Mouse (Mus musculus): ENCODE data around the gene Exoc6.
"Not testable (repeated sequence)": the region's sequence is repeated elsewhere in the genome, so short reads cannot be mapped to it uniquely, and the experiment has no call there.

Exoc6 gene

DNA sequence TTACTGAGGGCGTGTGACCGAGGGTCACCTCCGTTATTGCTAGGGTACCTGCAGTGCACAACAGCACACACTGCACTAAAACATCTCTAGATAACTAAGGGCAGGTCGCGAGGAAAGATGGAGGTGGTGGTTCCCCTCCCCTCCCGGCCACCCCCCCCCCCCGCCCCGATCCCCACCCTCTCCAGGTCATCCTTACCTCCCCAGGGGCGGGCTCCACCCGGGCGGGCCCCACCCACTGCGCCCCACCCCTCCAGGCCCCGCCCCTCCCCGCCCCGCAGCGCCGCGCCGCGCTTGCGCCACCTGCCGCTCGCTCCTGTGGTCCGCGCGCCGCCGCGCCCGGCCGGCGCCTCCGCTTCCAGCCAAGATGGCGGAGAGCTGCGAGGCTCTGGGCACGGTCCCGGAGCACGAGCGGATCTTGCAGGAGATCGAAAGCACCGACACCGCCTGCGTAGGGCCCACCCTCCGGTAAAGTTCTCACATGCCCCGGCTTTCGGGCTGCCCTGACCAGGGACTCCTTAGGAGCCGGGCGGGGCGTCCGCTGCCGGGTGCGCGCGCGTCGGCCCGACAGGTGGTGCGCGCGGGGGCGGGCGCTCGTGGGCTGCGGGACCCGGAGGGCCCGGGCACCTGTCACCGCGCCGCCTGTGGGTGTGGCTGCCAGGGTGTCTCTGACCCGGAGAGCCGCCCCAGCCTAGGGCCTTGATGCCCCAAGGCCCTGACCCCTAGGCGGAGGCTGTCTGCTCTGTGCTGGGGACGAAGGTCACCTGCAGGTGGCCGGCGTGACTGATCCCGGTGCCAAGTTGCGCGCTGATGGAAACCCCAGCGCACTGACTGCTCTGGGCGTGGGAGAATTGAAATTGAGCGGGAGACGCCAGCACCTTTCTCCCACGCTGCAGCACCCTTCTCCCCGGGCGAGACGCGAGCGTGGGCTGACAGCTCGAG, at the start of gene Exoc6:
Exoc6 (plus strand) TSS at position 318 of the 939 bp plus-strand sequence.
- DNase-seq (ENCODE audit: low spot score) = peak; percentile 86

DNA sequence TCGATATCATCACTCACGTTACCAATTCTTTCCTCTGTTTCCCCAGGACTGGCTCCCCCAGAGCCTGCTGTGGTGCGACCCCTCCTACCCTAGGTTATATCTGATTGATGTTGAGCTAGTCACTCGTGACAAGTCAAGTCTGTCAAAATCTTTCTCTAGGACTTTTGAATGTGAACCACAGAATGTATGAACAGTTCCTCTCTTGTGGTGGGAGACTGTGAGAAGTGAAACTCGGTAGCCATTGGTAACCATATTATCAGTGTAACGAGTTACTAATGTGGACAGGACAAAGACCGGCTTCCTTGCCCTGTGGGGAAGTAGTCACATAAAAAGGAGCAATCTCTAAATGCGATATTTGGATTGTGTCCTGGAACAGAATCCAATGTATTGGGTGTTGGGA, 47.2 kb upstream of the Exoc6 start:
- no peak for DNase-seq (ENCODE audit: low spot score)

DNA sequence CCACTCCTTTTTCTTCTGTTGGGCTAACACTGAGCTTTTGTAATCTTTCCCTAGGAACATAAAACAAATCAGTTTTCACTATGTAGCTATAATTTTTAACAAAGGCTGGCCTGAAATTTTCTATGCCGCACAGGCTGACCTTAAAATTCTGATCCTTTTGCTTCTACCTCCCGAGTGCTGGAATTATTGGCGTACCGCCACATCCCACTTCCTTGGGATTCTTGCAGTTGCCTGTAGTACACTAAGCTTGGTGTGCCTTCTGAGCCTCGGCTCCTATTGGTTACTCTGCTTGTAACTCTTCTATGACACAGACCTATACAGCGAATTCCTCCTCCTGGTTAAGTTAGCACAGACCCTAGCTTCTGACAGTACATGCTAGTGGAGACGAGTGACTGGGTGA, 44.2 kb upstream of the Exoc6 start:
- DNase-seq (ENCODE audit: low spot score) = no peak

DNA sequence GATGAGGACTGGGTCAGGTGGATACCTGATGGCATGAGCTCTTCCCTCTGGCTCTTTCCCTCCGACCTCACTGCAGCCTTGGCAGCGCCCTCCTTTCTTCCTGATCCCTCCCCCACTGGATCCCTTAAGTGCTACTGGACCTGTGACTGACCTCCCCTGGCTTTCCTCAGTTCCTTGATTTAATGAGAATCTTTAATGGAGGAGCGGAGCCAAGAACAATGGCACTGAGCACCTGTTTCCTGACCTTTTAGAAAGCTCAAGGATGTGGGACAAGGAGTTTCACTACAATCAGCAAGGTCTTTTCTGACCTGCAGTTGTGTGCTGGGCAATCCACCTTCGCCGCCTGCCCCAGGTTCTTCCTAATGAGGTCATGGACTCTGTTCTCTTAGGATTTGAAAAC, 43.6 kb upstream of the Exoc6 start:
- DNase-seq (ENCODE audit: low spot score) = no peak

DNA sequence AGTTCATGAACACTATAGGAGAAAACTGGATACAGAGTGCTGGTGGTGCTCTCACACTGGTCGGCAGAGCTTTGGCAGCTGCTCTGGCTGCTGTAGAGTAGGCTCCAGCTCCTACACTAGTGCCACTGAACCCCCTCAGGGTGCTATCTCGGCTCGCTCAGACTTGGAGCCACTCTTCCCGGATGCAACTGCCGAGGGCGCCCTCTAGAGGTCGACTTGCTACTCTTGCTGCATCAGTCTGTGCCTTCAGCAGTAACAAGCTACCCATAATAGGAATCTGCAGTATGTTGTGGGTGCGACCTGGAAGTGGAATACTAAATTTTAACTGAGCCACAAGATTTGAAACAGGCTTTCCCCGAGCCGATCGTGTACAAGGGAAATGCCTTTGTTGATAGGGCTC, 40.5 kb upstream of the Exoc6 start:
- peak; percentile 73 for DNase-seq (ENCODE audit: low spot score)

DNA sequence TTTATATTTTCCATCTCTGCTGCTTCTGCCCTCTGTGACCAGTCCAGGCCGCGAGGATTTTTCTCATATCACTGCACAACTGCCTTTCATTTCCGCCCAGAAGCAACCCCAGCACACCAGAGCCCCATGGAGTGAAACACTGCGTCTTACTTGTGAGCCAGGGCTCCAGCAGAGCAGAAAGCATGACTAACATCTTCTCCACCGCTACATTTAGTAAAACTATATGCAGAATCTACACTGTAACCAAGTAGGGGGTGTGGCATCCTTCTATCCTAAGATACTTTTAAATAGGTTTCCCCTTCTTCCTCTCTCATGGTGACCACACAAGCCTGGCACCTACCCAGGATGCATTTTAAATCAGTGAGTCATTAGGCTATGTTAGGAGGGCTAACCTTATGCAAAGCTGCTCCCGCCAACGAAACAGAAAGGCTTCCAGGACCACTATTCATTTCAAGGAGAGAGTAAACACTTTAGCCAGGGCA, 35.4 kb upstream of the Exoc6 start:
- no peak for DNase-seq (ENCODE audit: low spot score)

DNA sequence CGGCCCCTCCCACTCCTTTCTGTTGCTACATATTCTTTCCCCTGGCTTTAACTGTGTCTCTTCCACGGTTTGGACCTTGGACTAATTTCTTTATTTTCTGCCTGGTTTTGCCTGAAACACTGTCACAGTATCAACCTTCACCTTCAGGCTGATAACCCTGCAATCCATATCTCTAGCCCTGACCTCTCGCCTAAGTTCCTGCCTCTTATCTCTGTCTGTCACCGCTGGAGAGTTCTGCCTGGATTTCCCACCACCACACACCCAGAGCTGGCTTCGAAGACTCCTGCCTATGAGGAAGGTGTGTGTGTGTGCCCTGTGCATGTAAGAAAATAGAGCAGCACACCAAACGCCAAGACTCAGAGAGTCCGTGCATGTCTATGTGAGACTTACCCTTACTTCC, 32.8 kb upstream of the Exoc6 start:
- no peak for DNase-seq (ENCODE audit: low spot score)

DNA sequence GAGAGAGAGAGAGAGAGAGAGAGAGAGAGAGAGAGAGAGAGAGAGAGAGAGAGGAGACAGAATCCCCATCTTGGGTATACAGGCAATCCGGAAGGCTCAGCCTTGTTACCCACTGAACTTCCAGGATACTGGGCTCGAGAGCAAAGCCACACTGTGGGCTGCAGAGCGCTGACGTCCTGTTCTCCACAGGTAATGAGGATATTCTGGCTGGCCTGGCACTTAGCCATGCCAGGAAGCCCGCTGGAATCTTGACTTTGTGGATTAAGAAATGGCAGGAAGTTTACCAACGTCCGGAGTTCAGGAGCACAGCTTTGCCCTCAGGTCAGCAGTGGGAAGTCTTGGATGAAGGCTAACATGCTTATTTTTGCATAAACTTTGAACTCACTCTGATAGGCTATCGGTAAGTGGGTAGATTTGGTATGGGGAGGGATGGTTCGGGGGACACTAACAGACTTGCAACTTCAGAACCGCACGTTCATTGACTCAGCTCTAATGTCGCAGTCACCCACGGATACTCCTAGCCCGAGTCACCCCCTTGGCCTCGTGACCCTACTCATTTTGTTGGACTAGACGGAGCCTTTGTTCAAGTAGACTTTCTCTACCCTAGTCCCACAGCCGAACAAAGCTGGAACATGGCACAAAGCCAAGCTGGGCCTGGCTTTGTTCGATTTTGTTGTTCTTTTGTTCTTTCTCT, 29.3 kb upstream of the Exoc6 start:
- DNase-seq (ENCODE audit: low spot score) = peak; percentile 11

DNA sequence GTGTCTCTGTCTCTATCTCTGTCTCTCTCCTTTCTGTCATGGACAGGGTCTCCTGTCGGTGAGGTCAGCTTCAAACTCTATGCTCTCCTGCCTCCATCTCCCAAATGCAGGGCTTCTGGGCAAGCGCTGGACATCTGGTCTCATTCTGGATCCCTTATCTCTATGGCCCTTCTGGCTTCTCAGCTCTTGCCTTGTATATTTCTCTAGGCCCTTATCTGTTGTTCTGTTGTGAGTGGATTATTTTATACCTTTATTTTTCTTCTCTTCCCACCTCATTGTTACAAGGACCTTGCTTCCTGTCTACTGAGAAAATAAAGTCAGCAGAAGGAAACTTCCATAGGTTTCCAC, 28.8 kb upstream of the Exoc6 start:
- no peak for DNase-seq (ENCODE audit: low spot score)

DNA sequence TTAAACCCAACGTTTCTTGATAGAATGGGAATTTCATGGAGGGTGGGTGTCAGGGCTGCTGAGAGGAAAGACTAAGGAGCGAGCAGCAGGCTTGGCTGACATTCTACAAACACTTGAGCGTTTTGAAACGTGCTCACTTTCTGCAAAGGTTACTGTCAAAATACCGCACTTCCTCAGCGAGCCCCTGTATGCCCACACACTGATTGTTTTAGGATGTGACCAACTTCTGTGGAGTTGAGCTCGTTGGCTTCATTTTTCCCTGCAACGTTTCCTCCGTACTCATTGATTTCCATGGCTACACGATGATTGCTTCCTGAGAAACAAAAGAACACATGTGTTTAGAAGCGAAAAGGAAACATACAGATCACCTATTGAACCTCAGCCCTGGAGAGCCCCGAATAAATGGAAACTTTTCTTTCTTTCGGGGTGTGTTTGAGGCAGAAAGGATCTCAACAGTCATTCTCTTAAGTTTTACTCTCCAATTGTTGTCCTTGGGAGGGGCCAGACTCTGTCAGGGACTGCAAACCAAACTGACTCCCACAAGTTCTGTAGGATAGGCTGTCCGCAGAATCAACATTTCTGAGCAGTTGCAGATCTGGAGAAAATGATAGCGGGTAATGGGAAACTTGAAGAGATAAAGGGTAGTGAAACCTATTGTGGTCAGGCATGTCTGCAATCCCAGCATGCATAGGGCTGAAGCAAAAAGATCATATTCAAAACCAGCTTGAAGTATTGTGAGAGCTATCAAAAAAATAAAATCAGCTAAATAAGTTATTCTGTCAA, 26.7 kb upstream of the Exoc6 start:
- no peak for DNase-seq (ENCODE audit: low spot score)

DNA sequence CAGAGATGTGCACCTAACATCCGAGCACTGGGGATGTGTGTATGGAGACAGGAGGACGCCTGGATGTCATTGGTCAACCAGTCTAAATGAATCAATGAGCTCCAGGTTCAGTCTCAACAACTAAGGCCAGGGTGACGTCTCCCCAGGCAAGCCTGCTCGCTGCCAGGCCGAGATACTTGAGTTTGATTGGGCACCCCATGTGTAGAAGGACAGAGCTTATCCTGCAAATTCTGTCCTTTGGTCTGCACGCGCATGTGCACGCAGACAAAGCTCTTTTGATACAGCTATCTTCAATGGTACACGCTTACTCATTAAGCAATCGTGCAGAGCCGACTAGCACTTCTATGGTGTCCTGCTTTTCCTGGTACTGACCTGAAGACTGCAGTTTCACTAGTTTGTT, 24.3 kb upstream of the Exoc6 start:
- DNase-seq (ENCODE audit: low spot score) = no peak

DNA sequence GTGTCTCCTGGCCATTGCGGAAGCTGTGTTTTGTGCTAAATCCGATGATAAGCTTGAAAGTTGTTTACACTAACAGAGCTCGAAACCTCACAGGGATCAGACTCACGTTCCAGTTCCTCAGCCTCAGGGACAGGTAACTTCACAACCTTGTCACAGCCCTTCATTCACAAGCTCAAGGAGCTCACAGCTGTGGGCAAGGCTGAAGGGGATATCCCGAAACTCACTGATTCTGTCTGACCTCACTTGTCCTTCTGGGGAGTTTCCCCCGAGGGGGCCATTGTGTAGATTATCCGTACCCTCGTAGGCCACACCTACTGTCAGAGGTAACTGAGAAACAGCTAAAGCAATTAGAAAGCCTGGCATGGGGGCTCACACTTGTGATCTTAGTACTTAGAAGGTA, 23.4 kb upstream of the Exoc6 start:
- DNase-seq (ENCODE audit: low spot score) = no peak

DNA sequence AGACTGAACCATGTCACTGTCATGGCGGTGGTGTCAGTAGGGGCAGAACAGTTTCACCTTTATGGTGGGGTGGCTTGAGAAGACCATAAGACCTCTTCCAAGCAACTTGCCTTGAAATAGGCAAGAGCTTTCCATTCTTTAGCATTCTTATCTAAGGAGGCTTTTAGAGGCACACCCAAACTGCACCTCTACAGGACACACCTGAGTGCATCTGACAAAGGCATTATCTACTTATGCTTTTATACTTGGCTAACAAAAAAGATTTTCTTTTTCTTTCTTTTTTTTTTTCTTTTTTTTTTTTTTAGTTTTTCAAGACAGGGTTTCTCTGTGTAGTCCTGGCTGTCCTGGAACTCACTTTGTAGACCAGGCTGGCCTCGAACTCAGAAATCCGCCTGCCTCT, 22.5 kb upstream of the Exoc6 start:
- DNase-seq (ENCODE audit: low spot score) = not testable (repeated sequence)

DNA sequence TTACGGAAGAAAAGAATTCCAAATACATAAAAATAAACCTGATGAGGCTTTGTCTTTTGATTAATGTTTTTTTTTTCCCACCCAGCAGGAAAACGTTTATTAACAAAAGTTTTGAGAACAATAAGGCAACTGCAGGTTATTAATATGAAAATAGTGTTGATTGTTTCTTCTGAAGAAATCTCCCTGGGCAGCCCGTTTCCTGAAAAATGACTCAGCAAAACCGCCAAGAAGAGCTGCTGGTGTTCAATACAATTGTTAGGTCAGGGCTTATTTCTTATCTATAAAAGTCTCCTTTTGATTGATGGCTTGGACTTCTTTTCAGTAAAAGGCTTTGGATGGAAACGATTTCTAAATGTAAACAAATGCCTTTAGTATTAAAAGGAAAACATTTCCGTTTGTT, 21.6 kb upstream of the Exoc6 start:
- no peak for DNase-seq (ENCODE audit: low spot score)

DNA sequence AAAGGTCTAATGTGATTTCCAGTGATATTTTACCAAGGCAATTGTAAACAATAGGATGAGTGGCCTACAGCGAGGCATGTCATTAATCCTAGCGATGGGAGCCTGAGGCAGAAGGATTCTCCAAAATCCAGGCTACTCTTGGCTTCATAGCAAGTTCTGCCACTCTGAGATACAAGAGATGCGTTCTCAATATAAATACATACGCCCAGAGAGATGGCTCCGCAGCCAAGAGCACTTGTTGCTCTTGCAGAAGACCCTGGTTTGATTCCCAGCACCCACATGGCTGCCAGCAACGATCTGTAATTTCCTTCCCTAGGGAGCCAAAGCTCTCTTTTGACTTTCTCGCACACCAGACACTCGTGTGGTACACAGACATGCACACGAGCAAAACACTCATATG, 20.9 kb upstream of the Exoc6 start:
- DNase-seq (ENCODE audit: low spot score) = no peak

DNA sequence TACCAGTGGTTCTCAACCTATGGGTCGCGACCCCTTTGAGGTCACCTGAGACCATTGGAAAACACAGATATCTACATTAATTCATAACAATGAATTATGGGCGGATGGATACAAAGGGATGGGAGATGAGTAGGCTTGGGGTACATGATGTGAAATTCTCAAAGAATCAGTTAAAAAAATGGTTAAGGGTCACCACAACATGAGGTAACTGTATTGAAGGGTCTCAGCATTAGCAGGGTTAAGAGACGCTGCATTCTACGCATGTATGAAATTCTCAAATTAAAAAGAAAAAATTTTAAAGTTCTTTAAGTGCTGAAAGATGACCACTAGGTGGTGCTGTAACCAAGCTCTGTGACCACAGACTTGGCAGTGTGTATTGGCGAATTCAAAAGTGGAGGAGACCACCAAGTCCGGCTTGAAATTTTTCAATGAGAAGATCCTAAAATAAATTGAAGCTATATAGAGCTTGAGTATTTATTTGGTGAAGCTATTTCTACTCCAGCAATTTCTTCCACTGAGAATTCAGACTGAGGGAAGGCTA, 20.2 kb upstream of the Exoc6 start:
- no peak for DNase-seq (ENCODE audit: low spot score)

DNA sequence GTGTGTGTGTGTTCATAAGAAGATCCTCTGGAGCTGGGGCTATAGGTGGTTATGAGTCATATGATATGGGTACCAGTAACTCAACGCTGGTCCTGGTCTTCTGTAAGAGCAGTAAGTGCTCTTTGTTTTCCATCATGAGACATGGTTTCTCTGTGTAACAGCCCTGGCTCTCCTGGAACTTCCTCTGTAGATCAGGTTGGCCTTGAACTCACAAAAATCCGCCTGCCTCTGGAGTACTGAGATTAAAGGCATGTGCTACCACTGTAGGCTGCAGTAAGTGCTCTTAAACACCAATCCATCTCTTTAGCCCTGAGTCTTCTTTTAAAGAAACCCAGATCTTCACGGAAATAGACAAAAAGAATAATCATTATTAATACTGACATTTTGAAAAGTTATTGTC, 19.6 kb upstream of the Exoc6 start:
- DNase-seq (ENCODE audit: low spot score) = no peak

DNA sequence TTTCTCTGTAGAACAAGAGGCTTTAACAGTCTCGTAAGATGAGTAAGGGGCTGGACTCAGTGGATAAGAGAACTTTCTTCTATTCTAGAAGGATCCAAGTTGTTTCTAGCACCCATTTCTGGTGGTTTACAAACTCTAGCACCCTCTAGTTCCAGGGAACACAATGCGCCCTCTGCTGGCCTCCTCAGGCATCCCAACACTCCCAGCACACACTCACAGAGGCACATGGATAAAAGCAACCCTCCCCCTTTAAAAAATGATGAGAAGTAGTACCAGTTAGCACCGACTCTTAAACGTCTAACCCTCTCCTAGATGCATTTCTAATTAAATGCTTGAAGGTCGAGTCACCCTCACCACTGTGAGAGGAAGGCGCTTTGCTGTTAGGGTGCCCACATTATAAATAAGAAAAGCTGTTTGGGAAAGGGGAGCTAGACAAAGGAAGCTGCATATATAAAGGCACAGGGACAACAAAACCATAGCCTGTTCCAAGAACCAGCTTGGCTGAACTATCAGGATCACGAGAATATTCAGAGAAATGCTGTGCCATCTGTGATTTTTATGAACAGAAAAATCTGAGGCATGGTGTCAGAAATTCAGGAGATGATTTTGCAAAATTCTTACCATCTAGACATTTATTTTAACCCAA, 18.9 kb upstream of the Exoc6 start:
- no peak for DNase-seq (ENCODE audit: low spot score)

DNA sequence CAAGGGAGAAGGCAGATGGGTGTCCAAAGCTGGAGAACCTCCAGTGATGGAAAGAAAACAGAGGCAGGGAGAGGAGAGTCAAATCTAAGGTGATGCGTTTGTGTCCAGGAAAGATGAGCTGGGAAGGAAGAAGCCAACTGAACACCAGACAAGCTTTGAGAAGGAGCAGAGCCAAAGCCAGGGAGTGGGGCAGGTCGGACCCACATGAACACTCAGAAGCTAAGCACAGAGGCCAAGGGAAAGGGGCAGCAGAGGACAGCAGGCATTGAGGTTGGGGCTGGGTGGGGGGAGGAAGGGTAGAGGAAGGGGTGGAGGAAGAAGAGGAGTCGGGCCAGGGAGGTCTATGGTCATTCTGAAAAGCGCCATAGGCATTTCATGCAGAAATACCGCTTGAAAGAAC, 17.0 kb upstream of the Exoc6 start:
- no peak for DNase-seq (ENCODE audit: low spot score)

DNA sequence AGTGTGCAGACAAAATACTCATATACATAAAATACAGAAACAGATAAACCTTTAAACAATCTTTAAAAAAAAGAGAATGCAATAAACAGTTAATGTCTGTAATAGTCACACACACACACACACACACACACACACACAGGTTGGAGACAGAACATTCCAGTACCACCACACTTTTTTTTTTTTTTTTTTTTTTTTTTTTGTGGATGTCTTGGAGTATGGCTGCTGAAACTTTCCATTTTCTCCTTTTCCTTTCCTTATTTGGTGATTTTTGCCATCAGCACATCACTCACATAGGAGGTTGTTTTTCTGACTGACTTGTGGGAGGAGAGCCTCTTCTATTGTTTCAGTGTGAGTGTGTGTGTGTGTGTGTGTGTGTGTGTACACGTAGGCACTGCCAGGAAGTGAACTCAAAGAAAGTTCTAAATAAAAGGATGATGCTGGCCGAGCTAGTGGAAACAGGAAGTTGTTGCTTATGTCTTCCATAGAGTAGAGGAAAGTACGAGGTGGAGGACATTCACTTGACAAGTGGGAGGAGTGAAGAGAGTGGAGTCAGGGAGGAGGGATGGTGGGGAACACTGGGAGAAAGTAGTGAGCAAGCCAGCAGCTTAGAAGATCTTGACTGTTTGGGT, 15.4 kb upstream of the Exoc6 start:
- DNase-seq (ENCODE audit: low spot score) = peak; percentile 20

DNA sequence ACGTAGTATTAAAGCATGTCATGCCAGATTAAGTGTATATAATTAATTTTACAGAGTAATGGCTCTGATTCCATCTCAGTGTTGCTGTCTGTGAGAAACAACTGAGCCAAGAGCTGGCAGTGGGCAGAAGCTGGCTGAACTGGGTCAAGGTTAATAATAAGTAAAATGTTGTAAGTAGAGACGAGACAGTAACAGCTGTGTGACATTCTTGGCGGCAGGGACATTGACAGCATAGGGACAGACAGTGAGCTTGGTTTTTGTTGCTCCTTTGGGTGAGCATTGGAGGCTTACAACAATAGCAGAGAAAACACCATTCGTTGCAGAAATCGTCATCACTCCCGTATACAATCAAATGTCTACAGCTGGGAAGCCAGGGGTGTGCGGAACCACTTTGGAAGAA, 13.8 kb upstream of the Exoc6 start:
- no peak for DNase-seq (ENCODE audit: low spot score)

Measured in yolk sac, embryonic 10.5 days (tissue).